Mouse (Mus musculus): Measurements from ENCODE around the gene Nfia.

The Nfia gene

GRCm38 (mm10) chr4:97918675-97919074 lies 146.1 kb downstream of the Nfia start:
- DNase-seq, result no peak

DNA sequence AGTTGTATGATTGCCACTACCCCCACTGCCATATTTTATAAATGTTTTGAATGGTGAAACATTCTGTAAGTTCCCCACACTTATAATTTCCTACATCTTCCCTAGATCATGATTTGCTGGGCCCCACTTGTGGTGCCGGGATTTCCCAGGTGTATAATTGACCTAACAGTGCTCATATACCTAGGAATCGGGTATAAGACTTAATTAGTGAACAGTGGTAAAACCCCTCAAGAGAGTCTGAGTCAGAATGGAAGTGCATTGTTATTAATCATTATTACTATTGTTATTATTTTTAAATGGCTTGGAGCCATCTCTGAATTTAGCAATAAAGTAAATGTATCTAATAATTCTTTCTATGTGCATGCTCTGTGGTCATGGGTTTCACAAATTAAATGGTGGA lies 147.2 kb downstream of the Nfia start:
- DNase-seq, result no peak

- DNase-seq, result no peak
Observed at GRCm38 (mm10) chr4:97920287-97921079, 147.9 kb downstream of the Nfia start.

DNA sequence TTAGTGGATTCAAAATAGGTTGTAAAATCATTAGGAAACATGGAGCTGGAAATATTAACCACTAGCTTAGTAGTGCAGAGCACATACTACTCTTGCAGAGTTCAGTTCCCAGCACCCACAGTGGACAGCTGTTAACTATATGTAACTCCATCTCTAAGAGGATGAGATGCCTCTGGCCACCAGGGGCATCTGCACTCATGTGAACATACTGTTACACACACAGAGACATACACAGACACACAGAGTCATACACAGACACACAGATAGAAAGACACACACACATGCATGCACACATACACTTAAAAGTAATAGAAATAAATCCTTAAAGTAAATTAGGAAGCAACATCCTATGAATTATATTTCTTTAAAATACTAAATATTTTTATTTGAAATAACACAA lies 149.1 kb downstream of the Nfia start:
- DNase-seq, result no peak

- DNase-seq, result no peak
Observed at GRCm38 (mm10) chr4:97923248-97923647, 150.7 kb downstream of the Nfia start.

GRCm38 (mm10) chr4:97923876-97924316 lies 151.4 kb downstream of the Nfia start:
- no peak for DNase-seq

GRCm38 (mm10) chr4:97924414-97924813 lies 151.9 kb downstream of the Nfia start:
- no peak for DNase-seq

GRCm38 (mm10) chr4:97924855-97925254 lies 152.3 kb downstream of the Nfia start:
- DNase-seq, result no peak

- DNase-seq, result no peak
Observed at GRCm38 (mm10) chr4:97925644-97926043, 153.1 kb downstream of the Nfia start.

- no peak for DNase-seq
Observed at GRCm38 (mm10) chr4:97926607-97927308, 154.2 kb downstream of the Nfia start.

DNA sequence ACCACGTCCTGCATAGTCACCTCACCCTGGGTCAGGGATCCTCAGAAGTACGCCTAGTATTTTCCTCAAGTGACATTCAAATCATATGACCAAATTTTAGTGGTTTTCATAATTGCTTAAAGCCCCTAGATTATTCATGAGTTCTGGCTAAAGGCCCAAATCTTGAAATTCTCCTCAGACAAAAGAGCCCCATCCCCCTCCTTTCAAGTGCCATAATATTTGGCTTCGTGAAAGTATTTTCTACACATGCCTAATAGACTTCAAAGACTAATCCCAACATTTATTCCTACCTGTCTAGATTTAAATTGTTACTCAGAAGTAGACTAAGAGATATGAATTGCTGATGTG lies 154.7 kb downstream of the Nfia start:
- DNase-seq, result no peak

DNA sequence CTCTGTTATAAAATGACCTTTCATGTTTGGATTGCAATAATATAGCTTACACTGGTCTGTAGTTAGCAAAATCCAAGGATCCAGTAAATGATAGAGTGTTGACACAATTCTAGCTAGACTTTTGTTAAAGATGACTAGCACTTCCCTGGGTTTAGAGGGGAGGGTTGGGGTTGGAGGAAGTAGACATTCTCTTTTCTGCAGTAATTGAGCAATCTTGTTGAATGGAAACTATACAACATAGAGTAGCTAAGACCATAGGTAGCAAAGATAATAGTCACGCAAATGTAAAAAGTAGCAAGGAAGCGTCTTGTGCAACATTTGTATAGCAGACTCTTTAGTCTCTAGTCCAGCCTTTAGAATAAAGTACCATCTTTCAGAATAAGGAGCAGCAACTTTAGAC lies 163.8 kb downstream of the Nfia start:
- no peak for DNase-seq

DNA sequence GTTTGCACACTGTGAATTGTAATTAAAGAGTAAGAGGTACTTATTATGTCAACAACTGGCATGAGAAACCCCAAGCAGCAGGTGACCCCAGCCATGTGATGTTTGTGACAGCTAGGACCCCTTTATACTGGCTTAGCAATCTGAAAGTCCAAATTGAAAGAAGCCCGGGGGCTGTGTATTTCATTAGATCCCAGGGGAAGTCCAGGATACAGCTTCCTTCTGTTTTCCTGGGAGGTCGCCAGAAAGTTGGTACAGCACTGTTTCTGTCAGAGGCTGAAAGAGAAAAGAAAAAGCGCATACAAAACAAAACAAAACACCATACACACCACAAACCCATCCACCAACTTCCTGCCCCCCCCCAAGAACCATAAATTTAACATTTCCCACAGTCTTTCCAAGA lies 164.4 kb downstream of the Nfia start:
- no peak for DNase-seq

- no peak for DNase-seq
Observed at GRCm38 (mm10) chr4:97939492-97939891, 167.0 kb downstream of the Nfia start.

- DNase-seq, result no peak
Observed at GRCm38 (mm10) chr4:97939920-97940520, 167.5 kb downstream of the Nfia start.

- DNase-seq, result no peak
Observed at GRCm38 (mm10) chr4:97941616-97942015, 169.1 kb downstream of the Nfia start.

- no peak for DNase-seq
Observed at GRCm38 (mm10) chr4:97944309-97944708, 171.8 kb downstream of the Nfia start.

DNA sequence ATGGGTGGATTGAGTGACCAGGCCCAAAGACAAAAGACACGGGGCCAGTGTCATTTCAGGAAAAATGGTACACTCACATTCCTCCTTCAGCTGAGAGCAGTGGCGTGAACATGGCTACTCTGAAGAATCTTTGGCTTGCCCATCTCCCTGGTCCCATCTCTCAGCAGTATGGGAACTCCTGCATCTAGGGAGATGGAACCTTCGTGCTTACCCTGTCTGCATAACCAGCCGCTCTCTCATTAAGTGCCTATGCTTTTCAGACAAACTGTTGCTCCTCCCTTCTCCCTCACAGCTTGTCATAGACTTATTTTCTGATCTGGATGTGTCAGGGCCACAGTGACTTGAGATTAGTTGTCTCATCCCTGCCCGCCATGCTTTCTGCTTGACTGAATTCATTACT lies 174.9 kb downstream of the Nfia start:
- no peak for DNase-seq

GRCm38 (mm10) chr4:97948250-97948649 lies 175.7 kb downstream of the Nfia start:
- DNase-seq, result no peak

- DNase-seq, result no peak
Observed at GRCm38 (mm10) chr4:97950341-97951071, 178.0 kb downstream of the Nfia start.

DNA sequence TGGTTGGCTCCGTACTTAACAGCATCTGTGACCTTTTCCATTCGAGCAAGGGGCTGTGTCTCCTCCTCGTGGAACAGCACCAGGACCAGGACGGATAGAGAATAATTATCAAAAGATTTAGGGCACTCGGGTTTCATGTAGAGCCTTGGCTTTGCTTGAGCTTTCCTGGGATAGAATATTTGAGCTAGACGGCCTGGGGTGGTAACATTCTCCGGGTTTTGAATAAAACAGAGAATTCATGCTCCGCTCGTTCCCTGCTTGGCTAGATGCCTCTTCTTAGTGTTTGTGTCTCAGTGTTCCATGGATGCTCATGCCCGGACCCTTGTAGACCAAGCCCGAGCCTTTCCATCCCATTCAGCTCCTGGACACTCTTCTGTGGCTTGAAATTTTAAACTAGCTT lies 181.4 kb downstream of the Nfia start:
- DNase-seq, result no peak

DNA sequence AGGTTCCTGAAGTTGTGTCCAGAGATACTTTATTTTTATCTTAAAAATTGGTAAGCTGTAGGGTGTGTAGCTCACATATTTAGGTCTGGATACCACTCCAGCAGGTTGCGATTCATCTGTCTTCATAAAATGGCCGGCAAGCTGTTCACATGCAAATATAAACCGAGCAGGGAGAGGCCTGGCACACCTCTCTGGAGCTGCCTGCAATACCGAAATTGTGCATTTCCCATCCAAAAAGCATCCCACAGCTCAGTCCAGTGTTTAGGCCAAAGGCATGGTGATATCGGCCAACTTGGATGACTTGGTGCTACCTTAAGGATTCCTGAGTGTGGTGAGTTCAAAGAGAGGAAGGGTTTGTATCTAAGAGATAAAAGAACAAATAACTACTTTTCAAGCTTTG lies 185.6 kb downstream of the Nfia start:
- DNase-seq, result no peak

GRCm38 (mm10) chr4:97962856-97963255 lies 190.3 kb downstream of the Nfia start:
- DNase-seq, result no peak

Data from liver (tissue).